Mouse (Mus musculus): Measurements from ENCODE around the gene Peak1. TPM values are rescaled to one million over a fixed set of nuclear protein-coding genes. Genes with fewer than 3 reads are reported as not detected.

Peak1 gene
- polyA plus RNA-seq, 1 experiment from 2014 or later, result 9.7 TPM

GRCm38 (mm10) chr9:56334363-56334762 is 83.5 kb downstream of the Peak1 start:
- H3K9me3 ChIP-seq, result no peaks in the 10 kb centered on the region
- no peak overlapping the region for H3K4me3 ChIP-seq
- no peak for ATAC-seq (ENCODE audit: low FRiP score, low read depth)
- no peak overlapping the region for H3K27ac ChIP-seq
- H3K4me1 ChIP-seq, result no peaks in the 10 kb centered on the region
- no peak overlapping the region for H3K4me2 ChIP-seq (replicated peaks)
- H3K36me3 ChIP-seq, result no peaks in the 10 kb centered on the region
- 84% methylated on average over 12 of the region's 12 CpGs for WGBS
- H3K27me3 ChIP-seq, result no peaks in the 10 kb centered on the region
- no peak overlapping the region for H3K9ac ChIP-seq

GRCm38 (mm10) chr9:56332774-56333173 is 85.1 kb downstream of the Peak1 start:
- H3K4me1 ChIP-seq, result no peaks in the 10 kb centered on the region
- H3K27me3 ChIP-seq, result no peaks in the 10 kb centered on the region
- H3K4me2 ChIP-seq (replicated peaks), result no peak overlapping the region
- H3K4me3 ChIP-seq, result no peak overlapping the region
- H3K9ac ChIP-seq, result no peak overlapping the region
- no peaks in the 10 kb centered on the region for H3K36me3 ChIP-seq
- H3K27ac ChIP-seq, result no peak overlapping the region
- no peaks in the 10 kb centered on the region for H3K9me3 ChIP-seq
- ATAC-seq (ENCODE audit: low FRiP score, low read depth), result no peak

GRCm38 (mm10) chr9:56326511-56327005 is 91.3 kb downstream of the Peak1 start:
- no peak overlapping the region for H3K4me3 ChIP-seq
- no peaks in the 10 kb centered on the region for H3K27me3 ChIP-seq
- H3K9ac ChIP-seq, result no peak overlapping the region
- no peak for ATAC-seq (ENCODE audit: low FRiP score, low read depth)
- no peaks in the 10 kb centered on the region for H3K36me3 ChIP-seq
- H3K4me2 ChIP-seq (replicated peaks), result no peak overlapping the region
- no peak overlapping the region for H3K27ac ChIP-seq
- 95% methylated on average over 8 of the region's 8 CpGs for WGBS
- no peaks in the 10 kb centered on the region for H3K9me3 ChIP-seq
- H3K4me1 ChIP-seq, result peaks cover 7% of the 10 kb centered on the region

- Histone ChIP-seq H3K4me1 (peaks cover 7% of the 10 kb centered on the region), H3K4me2 (replicated peaks) (no peak overlapping the region), H3K36me3 (no peaks in the 10 kb centered on the region), H3K27ac (no peak overlapping the region), H3K9me3 (no peaks in the 10 kb centered on the region), H3K9ac (no peak overlapping the region), H3K27me3 (no peaks in the 10 kb centered on the region), H3K4me3 (no peak overlapping the region)
- 93% methylated on average over 5 of the region's 5 CpGs for WGBS
- ATAC-seq (ENCODE audit: low FRiP score, low read depth), result no peak
Measured at GRCm38 (mm10) chr9:56325725-56326124, 92.1 kb downstream of the Peak1 start.

- peak overlapping the region; percentile 48 for H3K4me2 ChIP-seq (replicated peaks)
- H3K9ac ChIP-seq, result no peak overlapping the region
- peaks cover 7% of the 10 kb centered on the region for H3K4me1 ChIP-seq
- no peaks in the 10 kb centered on the region for H3K36me3 ChIP-seq
- H3K9me3 ChIP-seq, result no peaks in the 10 kb centered on the region
- H3K27me3 ChIP-seq, result no peaks in the 10 kb centered on the region
- ATAC-seq (ENCODE audit: low FRiP score, low read depth), result peak; percentile 32; the same call in 1 of the 2 replicates
- WGBS, result 27% methylated on average over 16 of the region's 16 CpGs
- H3K4me3 ChIP-seq, result peak overlapping the region; percentile 13
- H3K27ac ChIP-seq, result 0 out of 2 replicates have a peak overlapping the region, but pooled peaks have one; percentile 39
Measured at GRCm38 (mm10) chr9:56324576-56325355, 93.1 kb downstream of the Peak1 start.

- H3K27ac ChIP-seq, result no peak overlapping the region
- no peak overlapping the region for H3K9ac ChIP-seq
- peaks cover 4% of the 10 kb centered on the region for H3K9me3 ChIP-seq
- H3K4me2 ChIP-seq (replicated peaks), result no peak overlapping the region
- peaks cover 7% of the 10 kb centered on the region for H3K4me1 ChIP-seq
- ATAC-seq (ENCODE audit: low FRiP score, low read depth), result no peak
- 75% methylated on average over 2 of the region's 2 CpGs for WGBS
- no peak overlapping the region for H3K4me3 ChIP-seq
- H3K36me3 ChIP-seq, result no peaks in the 10 kb centered on the region
- H3K27me3 ChIP-seq, result no peaks in the 10 kb centered on the region
Measured at GRCm38 (mm10) chr9:56321291-56321690, 96.6 kb downstream of the Peak1 start.

GRCm38 (mm10) chr9:56314326-56314725 is 103.5 kb downstream of the Peak1 start:
- H3K27me3 ChIP-seq, result no peaks in the 10 kb centered on the region
- H3K9ac ChIP-seq, result no peak overlapping the region
- no peaks in the 10 kb centered on the region for H3K4me1 ChIP-seq
- no peak overlapping the region for H3K4me3 ChIP-seq
- peaks cover 4% of the 10 kb centered on the region for H3K9me3 ChIP-seq
- WGBS, result 85% methylated on average over 3 of the region's 3 CpGs
- no peak overlapping the region for H3K4me2 ChIP-seq (replicated peaks)
- ATAC-seq (ENCODE audit: low FRiP score, low read depth), result no peak
- H3K36me3 ChIP-seq, result no peaks in the 10 kb centered on the region
- no peak overlapping the region for H3K27ac ChIP-seq

- no peaks in the 10 kb centered on the region for H3K4me1 ChIP-seq
- H3K36me3 ChIP-seq, result no peaks in the 10 kb centered on the region
- no peak for ATAC-seq (ENCODE audit: low FRiP score, low read depth)
- no peaks in the 10 kb centered on the region for H3K27me3 ChIP-seq
- no peak overlapping the region for H3K9ac ChIP-seq
- no peak overlapping the region for H3K4me2 ChIP-seq (replicated peaks)
- no peak overlapping the region for H3K27ac ChIP-seq
- H3K4me3 ChIP-seq, result no peak overlapping the region
- no peaks in the 10 kb centered on the region for H3K9me3 ChIP-seq
- 64% methylated on average over 2 of the region's 2 CpGs for WGBS
Measured at GRCm38 (mm10) chr9:56309079-56309478, 108.8 kb downstream of the Peak1 start.

GRCm38 (mm10) chr9:56304526-56304925 is 113.3 kb downstream of the Peak1 start:
- 66% methylated on average over 2 of the region's 2 CpGs for WGBS
- no peaks in the 10 kb centered on the region for H3K9me3 ChIP-seq

GRCm38 (mm10) chr9:56302921-56303465 is 114.9 kb downstream of the Peak1 start:
- Histone ChIP-seq H3K4me1 (no peaks in the 10 kb centered on the region), H3K27me3 (no peaks in the 10 kb centered on the region), H3K4me2 (replicated peaks) (no peak overlapping the region), H3K4me3 (no peak overlapping the region), H3K36me3 (no peaks in the 10 kb centered on the region), H3K9ac (no peak overlapping the region), H3K27ac (no peak overlapping the region), H3K9me3 (no peaks in the 10 kb centered on the region)
- ATAC-seq (ENCODE audit: low FRiP score, low read depth), result no peak
- WGBS, result 44% methylated on average over 3 of the region's 3 CpGs

More at GRCm38 (mm10) chr9:56304526-56304925, 113.3 kb downstream of the Peak1 start:
- ATAC-seq (ENCODE audit: low FRiP score, low read depth), result no peak
- H3K4me2 ChIP-seq (replicated peaks), result no peak overlapping the region
- no peak overlapping the region for H3K9ac ChIP-seq
- H3K27ac ChIP-seq, result no peak overlapping the region
- no peaks in the 10 kb centered on the region for H3K27me3 ChIP-seq
- H3K4me1 ChIP-seq, result no peaks in the 10 kb centered on the region
- H3K36me3 ChIP-seq, result no peaks in the 10 kb centered on the region
- H3K4me3 ChIP-seq, result no peak overlapping the region

GRCm38 (mm10) chr9:56290019-56290418 is 127.8 kb downstream of the Peak1 start:
- Histone ChIP-seq H3K4me1 (no peaks in the 10 kb centered on the region; the same call in 1 of the 2 replicates), H3K9ac (no peak overlapping the region), H3K9me3 (no peaks in the 10 kb centered on the region), H3K27ac (no peak overlapping the region), H3K4me3 (no peak overlapping the region), H3K36me3 (no peaks in the 10 kb centered on the region), H3K4me2 (replicated peaks) (no peak overlapping the region), H3K27me3 (no peaks in the 10 kb centered on the region)
- ATAC-seq (ENCODE audit: low FRiP score, low read depth), result no peak
- WGBS, result 87% methylated on average over 2 of the region's 2 CpGs

- Histone ChIP-seq H3K4me1 (peaks cover 5% of the 10 kb centered on the region; the same call in 1 of the 2 replicates), H3K27ac (no peak overlapping the region), H3K4me3 (no peak overlapping the region), H3K36me3 (no peaks in the 10 kb centered on the region), H3K9me3 (no peaks in the 10 kb centered on the region), H3K9ac (no peak overlapping the region), H3K27me3 (no peaks in the 10 kb centered on the region), H3K4me2 (replicated peaks) (no peak overlapping the region)
- ATAC-seq (ENCODE audit: low FRiP score, low read depth), result no peak
- WGBS, result 88% methylated on average over 5 of the region's 5 CpGs
Measured at GRCm38 (mm10) chr9:56282481-56282880, 135.4 kb downstream of the Peak1 start.
